Mouse (Mus musculus) C2C12 (cell line): ENCODE data around the gene Sh3gl1. TPM values are rescaled to one million over a fixed set of nuclear protein-coding genes. Genes with fewer than 3 reads are reported as not detected.

Source experiments
- H3K27me3 ChIP-seq: one replicate; pipeline ENCODE4 v1.6.1; 2011; ENCODE audit not compliant: control insufficient read depth, insufficient read depth, insufficient read length
- H3K36me3 ChIP-seq: one replicate; pipeline ENCODE4 v1.6.1; 2011; ENCODE audit not compliant: control insufficient read depth, insufficient read depth
- H3K4me3 ChIP-seq: one replicate; pipeline ENCODE4 v1.5.1; 2011; ENCODE audit warnings: mild to moderate bottlenecking, control low read depth; ENCODE audit not compliant: poor library complexity, insufficient read depth, severe bottlenecking
- H3K79me2 ChIP-seq: one replicate; pipeline ENCODE4 v1.6.1; 2011; ENCODE audit not compliant: control insufficient read depth, insufficient read depth
- H3K79me3 ChIP-seq: one replicate; pipeline ENCODE4 v1.6.1; 2011; ENCODE audit warnings: low read depth, control low read depth
- H3ac ChIP-seq: one replicate; pipeline ENCODE3; 2011; ENCODE audit warnings: low read depth; ENCODE audit not compliant: control insufficient read depth, insufficient read length
- CEBPB ChIP-seq: IDR thresholded peaks from one replicate; pipeline ENCODE4 v1.6.1; 2011; ENCODE audit warnings: low read depth, mild to moderate bottlenecking, control low read depth, moderate library complexity
- CTCF ChIP-seq: IDR thresholded peaks from one replicate; pipeline ENCODE4 v1.5.1; 2011; ENCODE audit not compliant: control insufficient read depth, insufficient read depth, insufficient read length
- FOSL1 ChIP-seq: IDR thresholded peaks from one replicate; pipeline ENCODE4 v1.8.0; 2011; ENCODE audit warnings: mild to moderate bottlenecking, low read length; ENCODE audit not compliant: poor library complexity, insufficient read depth, severe bottlenecking
- MAX ChIP-seq: IDR thresholded peaks from one replicate; pipeline ENCODE4 v1.6.1; 2011; ENCODE audit warnings: mild to moderate bottlenecking, control low read depth
- MYOD1 ChIP-seq: IDR thresholded peaks from one replicate; pipeline ENCODE4 v1.6.1; 2011; ENCODE audit warnings: low read depth; ENCODE audit not compliant: control insufficient read depth, insufficient read length
- MYOG ChIP-seq: IDR thresholded peaks from one replicate; pipeline ENCODE4 v1.6.1; 2011; ENCODE audit not compliant: control insufficient read depth, insufficient read length; ENCODE audit errors: extremely low read depth
- USF1 ChIP-seq: IDR thresholded peaks from one replicate; pipeline ENCODE4 v1.6.1; 2011; ENCODE audit warnings: low read depth, mild to moderate bottlenecking, control low read depth, moderate library complexity
- polyA plus RNA-seq: library from polyadenylated mRNA; unstranded; fragments of >200 nt; fragmentation: generic; extraction: Trizol; gene quantifications from one replicate; pipeline ENCODE4 v1.2.1, GENCODE M21; 2012; ENCODE audit warnings: missing spikeins

The Sh3gl1 gene
- polyA plus RNA-seq, 1 experiment, result 83.9 TPM

- TF ChIP-seq USF1, result peak; percentile 98
- TF ChIP-seq CEBPB, result no peak
- peaks cover 30% of the 10 kb centered on the region for H3K36me3 ChIP-seq
- peaks cover 62% of the 10 kb centered on the region for H3K79me2 ChIP-seq
- no peaks in the 10 kb centered on the region for H3K27me3 ChIP-seq
- peak within 1 kb of the TSS; percentile 95 for H3K4me3 ChIP-seq
- peaks cover 53% of the 10 kb centered on the region for H3K79me3 ChIP-seq
- peak within 1 kb of the TSS; percentile 66 for H3ac ChIP-seq
Measured at GRCm38 (mm10) chr17:56040030-56040856, 3.8 kb upstream of the Sh3gl1 start, which contains the start of gene Chaf1a. Chaf1a (plus strand) TSS chr17:56040439.

DNA sequence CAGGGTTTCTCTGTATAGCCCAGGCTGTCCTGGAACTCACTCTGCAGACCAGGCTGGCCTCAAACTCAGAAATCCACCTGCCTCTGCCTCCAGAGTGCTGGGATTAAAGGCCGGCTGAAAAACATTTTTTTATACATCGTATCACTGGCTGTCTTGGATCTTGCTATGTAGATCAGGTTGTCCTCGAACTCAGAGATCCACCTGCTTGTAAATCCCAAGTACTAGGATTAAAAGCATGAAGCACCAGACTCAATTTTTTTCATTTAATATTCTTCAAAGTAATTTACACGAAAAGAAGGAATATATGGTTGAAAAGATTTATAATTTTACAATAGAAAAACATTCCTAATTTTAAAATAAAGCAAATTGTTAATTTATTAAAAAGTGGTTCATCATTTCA, 2.9 kb upstream of the Sh3gl1 start:
- Histone ChIP-seq H3K27me3 (no peaks in the 10 kb centered on the region), H3K36me3 (peaks cover 21% of the 10 kb centered on the region), H3K79me2 (peaks cover 62% of the 10 kb centered on the region), H3K4me3 (no peak overlapping the region), H3ac (no peak overlapping the region), H3K79me3 (peaks cover 54% of the 10 kb centered on the region)
- TF ChIP-seq USF1 (no peak), CEBPB (no peak), MYOD1 (no peak), CTCF (no peak), MYOG (no peak), FOSL1 (no peak), MAX (no peak)

DNA sequence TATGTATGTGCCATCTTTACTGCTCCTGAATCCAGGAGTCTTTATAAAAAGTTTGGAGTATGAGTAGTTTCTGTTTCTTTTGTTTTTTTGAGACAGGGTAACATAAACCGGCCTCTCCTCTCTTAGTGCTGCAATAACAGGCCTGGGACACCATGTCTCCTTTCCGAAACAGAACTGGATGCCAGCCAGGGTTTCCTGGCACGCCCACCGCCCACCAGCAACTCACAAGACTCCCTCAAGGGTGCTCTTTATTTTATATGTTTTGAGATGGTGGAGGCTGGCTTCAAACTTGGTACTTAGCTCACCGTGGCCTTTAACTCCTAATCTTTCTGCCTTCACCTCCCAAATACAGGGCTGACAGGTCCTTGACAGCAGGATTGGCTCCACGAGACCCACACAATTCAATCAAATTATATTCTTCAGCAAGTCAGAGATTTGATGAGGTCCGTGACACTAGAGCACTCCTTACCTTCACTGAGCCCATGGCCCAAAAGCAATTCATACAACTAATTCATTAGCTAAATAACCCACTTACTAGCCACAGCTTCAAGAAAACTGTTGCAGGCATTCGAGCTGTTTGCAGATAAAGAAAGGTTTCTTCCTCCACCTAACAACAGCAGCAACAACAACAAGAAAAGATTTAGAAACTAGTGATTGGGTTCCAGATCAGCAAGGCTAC, 2.3 kb upstream of the Sh3gl1 start:
- no peak for TF ChIP-seq MYOG
- TF ChIP-seq CEBPB, result no peak
- no peak for TF ChIP-seq USF1
- TF ChIP-seq FOSL1, result no peak
- no peak for TF ChIP-seq MAX
- TF ChIP-seq CTCF, result no peak
- no peak for TF ChIP-seq MYOD1
- Histone ChIP-seq H3K79me3 (peaks cover 55% of the 10 kb centered on the region), H3K79me2 (peaks cover 62% of the 10 kb centered on the region), H3K4me3 (no peak overlapping the region), H3K27me3 (no peaks in the 10 kb centered on the region), H3K36me3 (peaks cover 17% of the 10 kb centered on the region), H3ac (no peak overlapping the region)

DNA sequence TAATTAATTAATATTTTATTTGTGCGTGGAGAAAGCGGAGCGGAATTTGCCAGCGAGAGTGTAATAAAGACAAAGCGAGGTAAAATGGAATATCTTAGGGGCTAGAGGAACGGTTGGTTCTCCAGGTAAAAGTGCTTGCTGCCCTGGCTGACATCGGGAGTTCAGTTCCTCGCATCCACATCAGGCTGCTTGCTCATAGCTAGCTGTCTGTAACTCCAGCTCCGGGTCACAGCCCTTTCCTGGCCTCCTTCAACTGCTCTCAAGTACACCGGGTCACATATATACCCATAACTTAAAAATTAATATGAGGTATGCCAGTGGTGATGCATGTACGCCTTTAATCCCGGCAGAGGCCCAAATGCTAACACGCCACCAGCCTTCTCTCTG, 459 bp upstream of the Sh3gl1 start:
- Histone ChIP-seq H3K27me3 (no peaks in the 10 kb centered on the region), H3K4me3 (no peak overlapping the region), H3K79me2 (peaks cover 62% of the 10 kb centered on the region), H3K36me3 (peaks cover 14% of the 10 kb centered on the region), H3ac (peak overlapping the region; percentile 56), H3K79me3 (peaks cover 54% of the 10 kb centered on the region)
- no peak for TF ChIP-seq CTCF
- TF ChIP-seq FOSL1, result no peak
- TF ChIP-seq MAX, result no peak
- no peak for TF ChIP-seq MYOD1
- TF ChIP-seq MYOG, result no peak
- TF ChIP-seq CEBPB, result no peak
- TF ChIP-seq USF1, result no peak

GRCm38 (mm10) chr17:56035216-56035615, 1.2 kb downstream of the Sh3gl1 start:
- Histone ChIP-seq H3K79me2 (peaks cover 62% of the 10 kb centered on the region), H3ac (peak overlapping the region; percentile 99), H3K79me3 (peaks cover 53% of the 10 kb centered on the region), H3K27me3 (no peaks in the 10 kb centered on the region), H3K4me3 (peak overlapping the region; percentile 91), H3K36me3 (peaks cover 15% of the 10 kb centered on the region)
- TF ChIP-seq MYOG, result no peak
- no peak for TF ChIP-seq CTCF
- no peak for TF ChIP-seq USF1
- no peak for TF ChIP-seq CEBPB
- TF ChIP-seq MYOD1, result no peak
- no peak for TF ChIP-seq MAX
- TF ChIP-seq FOSL1, result no peak
